Mouse (Mus musculus) MEL (cell line): ENCODE results near the gene Arhgap29. TPM values are rescaled to one million over a fixed set of nuclear protein-coding genes. Genes with fewer than 3 reads are reported as not detected.

Experiments used
- DNase-seq: peaks from one replicate; pipeline ENCODE4 v3.0.0; 2011; ENCODE audit warnings: low read depth, low spot score
- H3K27ac ChIP-seq: 2 replicates; pipeline ENCODE4 v1.5.1; 2012; ENCODE audit warnings: low read depth, mild to moderate bottlenecking, control low read depth, low read length, moderate library complexity; ENCODE audit not compliant: control insufficient read depth
- H3K27me3 ChIP-seq, 2 experiments: fragments of 150-350 bp in 1 of 2; sonication (generic) in 1 of 2; 2 replicates each; pipeline ENCODE4 v1.6.1; 2012; ENCODE audit warnings: low read length in 2 of 2, mild to moderate bottlenecking in 2 of 2, improper control_type of control experiment in 1 of 2, moderate library complexity in 1 of 2; ENCODE audit not compliant: insufficient read depth in 2 of 2, control insufficient read depth in 1 of 2
- H3K36me3 ChIP-seq, 2 experiments: 2 replicates each; pipeline ENCODE4 v1.6.1; 2012 to 2014; ENCODE audit warnings: low read length in 2 of 2, improper control_type of control experiment in 1 of 2, inconsistent platforms in 1 of 2, mild to moderate bottlenecking in 1 of 2; ENCODE audit not compliant: insufficient read depth in 2 of 2, control insufficient read depth in 1 of 2
- H3K4me1 ChIP-seq, 2 experiments: fragments of 150-350 bp in 1 of 2; sonication (generic) in 1 of 2; 2 replicates each; pipeline ENCODE4 v1.6.1; 2012; ENCODE audit warnings: low read length in 2 of 2, improper control_type of control experiment in 1 of 2, mild to moderate bottlenecking in 1 of 2; ENCODE audit not compliant: insufficient read depth in 2 of 2, control insufficient read depth in 1 of 2
- H3K4me3 ChIP-seq, 2 experiments: fragments of 150-350 bp in 1 of 2; sonication (generic) in 1 of 2; 2 replicates each; pipeline ENCODE4 v1.5.1; 2012; ENCODE audit warnings: low read depth in 2 of 2, low read length in 2 of 2, mild to moderate bottlenecking in 2 of 2, moderate library complexity in 2 of 2, control low read depth in 1 of 2, improper control_type of control experiment in 1 of 2; ENCODE audit not compliant: control insufficient read depth in 1 of 2, insufficient read depth in 1 of 2
- H3K79me2 ChIP-seq: 2 replicates; pipeline ENCODE4 v1.6.1; 2012; ENCODE audit warnings: mild to moderate bottlenecking, low read length, moderate library complexity; ENCODE audit not compliant: control insufficient read depth, poor library complexity, insufficient read depth
- H3K9ac ChIP-seq: 2 replicates; pipeline ENCODE4 v1.6.1; 2012; ENCODE audit warnings: low read depth, mild to moderate bottlenecking, control low read depth, low read length, moderate library complexity; ENCODE audit not compliant: control insufficient read depth, poor library complexity, severe bottlenecking
- H3K9me3 ChIP-seq: fragments of 150-350 bp; sonication (generic); replicated peaks from 2 replicates; pipeline ENCODE4 v1.6.1; 2012; ENCODE audit warnings: mild to moderate bottlenecking, low read length, improper control_type of control experiment, moderate library complexity; ENCODE audit not compliant: insufficient read depth
- BHLHE40 ChIP-seq: IDR thresholded peaks from 2 replicates; pipeline ENCODE4 v1.6.1; 2012; ENCODE audit warnings: low read depth, mild to moderate bottlenecking, inconsistent platforms, low read length, improper control_type of control experiment, borderline replicate concordance
- CHD1 ChIP-seq: IDR thresholded peaks from 2 replicates; pipeline ENCODE4 v1.6.1; 2012; ENCODE audit warnings: low read depth, mild to moderate bottlenecking, inconsistent platforms, low read length, improper control_type of control experiment
- E2F4 ChIP-seq: IDR thresholded peaks from 2 replicates; pipeline ENCODE4 v1.6.1; 2011; ENCODE audit warnings: low read depth, low read length, improper control_type of control experiment, borderline replicate concordance
- ELF1 ChIP-seq: IDR thresholded peaks from 2 replicates; pipeline ENCODE4 v1.6.1; 2014; ENCODE audit warnings: low read depth, mild to moderate bottlenecking, inconsistent platforms, low read length, improper control_type of control experiment, moderate library complexity
- GABPA ChIP-seq: IDR thresholded peaks from 2 replicates; pipeline ENCODE4 v1.6.1; 2012; ENCODE audit warnings: low read depth, mild to moderate bottlenecking, inconsistent platforms, low read length, improper control_type of control experiment, moderate library complexity
- GATA1 ChIP-seq: IDR thresholded peaks from 2 replicates; pipeline ENCODE4 v1.6.1; 2011; ENCODE audit warnings: low read depth, low read length, improper control_type of control experiment
- JUND ChIP-seq: IDR thresholded peaks from 2 replicates; pipeline ENCODE4 v1.6.1; 2011; ENCODE audit warnings: low read depth, mild to moderate bottlenecking, improper control_type of control experiment, low read length
- MAFK ChIP-seq: IDR thresholded peaks from 2 replicates; pipeline ENCODE4 v1.6.1; 2011; ENCODE audit warnings: low read depth, mild to moderate bottlenecking, low read length, improper control_type of control experiment, borderline replicate concordance
- MAX ChIP-seq: IDR thresholded peaks from 2 replicates; pipeline ENCODE4 v1.6.1; 2011; ENCODE audit warnings: low read length, improper control_type of control experiment
- MAZ ChIP-seq: IDR thresholded peaks from 2 replicates; pipeline ENCODE4 v1.6.1; 2012; ENCODE audit warnings: low read depth, mild to moderate bottlenecking, inconsistent platforms, low read length, improper control_type of control experiment
- MEF2A ChIP-seq: IDR thresholded peaks from 2 replicates; pipeline ENCODE4 v1.6.1; 2014; ENCODE audit warnings: low read depth, mild to moderate bottlenecking, inconsistent platforms, low read length, improper control_type of control experiment; ENCODE audit not compliant: poor library complexity, insufficient replicate concordance, severe bottlenecking; ENCODE audit errors: extremely low read depth
- NRF1 ChIP-seq: IDR thresholded peaks from 2 replicates; pipeline ENCODE4 v1.6.1; 2014; ENCODE audit warnings: low read depth, mild to moderate bottlenecking, inconsistent platforms, low read length, improper control_type of control experiment, moderate library complexity; ENCODE audit not compliant: poor library complexity, insufficient read depth, severe bottlenecking
- POLR2AphosphoS2 ChIP-seq: IDR thresholded peaks from 2 replicates; pipeline ENCODE4 v1.6.1; 2011; ENCODE audit warnings: low read length, improper control_type of control experiment
- POLR2AphosphoS5 ChIP-seq: IDR thresholded peaks from 2 replicates; pipeline ENCODE4 v1.6.1; 2012; ENCODE audit warnings: low read depth, borderline replicate concordance, mild to moderate bottlenecking, inconsistent platforms, low read length, moderate library complexity, mixed read lengths
- RCOR1 ChIP-seq: IDR thresholded peaks from 2 replicates; pipeline ENCODE4 v1.6.1; 2012; ENCODE audit warnings: low read depth, mild to moderate bottlenecking, inconsistent platforms, low read length, improper control_type of control experiment
- SMC3 ChIP-seq: IDR thresholded peaks from 2 replicates; pipeline ENCODE4 v1.6.1; 2011; ENCODE audit warnings: low read depth, low read length, improper control_type of control experiment
- TCF12 ChIP-seq: IDR thresholded peaks from 2 replicates; pipeline ENCODE4 v1.6.1; 2014; ENCODE audit warnings: low read depth, mild to moderate bottlenecking, inconsistent platforms, low read length, improper control_type of control experiment, moderate library complexity
- UBTF ChIP-seq: IDR thresholded peaks from 2 replicates; pipeline ENCODE4 v1.6.1; 2012; ENCODE audit warnings: low read depth, mild to moderate bottlenecking, inconsistent platforms, low read length, improper control_type of control experiment, moderate library complexity, borderline replicate concordance; ENCODE audit not compliant: insufficient read depth
- USF2 ChIP-seq, 2 experiments: IDR thresholded peaks; 2 replicates each; pipeline ENCODE4 v1.6.1; 2011 to 2012; ENCODE audit warnings: improper control_type of control experiment in 2 of 2, low read length in 2 of 2, borderline replicate concordance in 1 of 2, inconsistent platforms in 1 of 2, low read depth in 1 of 2, mild to moderate bottlenecking in 1 of 2; ENCODE audit not compliant: insufficient read depth in 1 of 2
- ZNF384 ChIP-seq: IDR thresholded peaks from 2 replicates; pipeline ENCODE4 v1.6.1; 2012; ENCODE audit warnings: low read depth, mild to moderate bottlenecking, inconsistent platforms, low read length, improper control_type of control experiment
- polyA plus RNA-seq, 2 experiments: library from polyadenylated mRNA; stranded (reverse) in 1 of 2; unstranded in 1 of 2; fragments of >175 nt in 1 of 2; fragments of >200 nt in 1 of 2; gene quantifications; 2 replicates each; pipeline versions ENCODE4 v1.2.1 to v1.2.4; 2012; ENCODE audit warnings: low replicate concordance in 2 of 2, low read depth in 1 of 2; ENCODE audit not compliant: insufficient read length in 2 of 2, insufficient read depth in 1 of 2, missing spikeins in 1 of 2
- total RNA-seq: library from RNA; depleted of rRNA; stranded (reverse); fragments of 300-350 nt; gene quantifications from 2 replicates; pipeline ENCODE4 v1.2.3, GENCODE M21; 2012

Arhgap29 gene
- total and polyA plus RNA-seq, 3 experiments, result 0.19 to 0.23 TPM; not detected in 1

DNA sequence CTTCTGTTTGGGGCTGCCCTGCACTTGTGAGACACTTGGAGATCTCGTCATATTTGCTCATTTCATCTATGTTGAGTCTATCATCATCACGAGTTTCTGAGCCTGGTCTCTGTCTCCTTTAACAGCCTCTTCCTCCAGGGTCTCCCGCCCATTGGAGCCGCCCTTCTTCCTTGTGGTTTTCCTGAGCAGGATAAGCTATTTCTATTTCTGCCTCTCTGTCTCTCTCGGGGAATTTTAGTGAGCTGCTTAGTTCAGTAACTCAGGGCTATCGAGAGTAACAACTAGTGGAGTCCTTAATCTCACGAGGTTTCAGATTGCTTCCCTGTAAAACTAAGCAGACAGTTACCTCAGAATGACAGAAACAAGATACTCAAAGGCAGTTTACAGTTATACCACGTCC lies 90.8 kb downstream of the Arhgap29 start:
- Histone ChIP-seq H3K36me3 (no peaks in the 10 kb centered on the region), H3K4me3 (no peak overlapping the region), H3K27me3 (no peaks in the 10 kb centered on the region), H3K9me3 (no peaks in the 10 kb centered on the region)
- no peak for DNase-seq
- TF ChIP-seq NRF1, result no peak
- TF ChIP-seq MEF2A, result no peak
- TF ChIP-seq POLR2AphosphoS5, result no peak
- no peak for TF ChIP-seq MAFK
- no peak for TF ChIP-seq TCF12
- no peak for TF ChIP-seq MAZ
- no peak for TF ChIP-seq UBTF
- no peak for TF ChIP-seq MAX
- no peak for TF ChIP-seq JUND
- TF ChIP-seq CHD1, result no peak
- TF ChIP-seq GATA1, result no peak
- no peak for TF ChIP-seq RCOR1
- no peak for TF ChIP-seq BHLHE40
- TF ChIP-seq, all 39 proteins: peak for 0
- no peaks in the 10 kb centered on the region for H3K79me2 ChIP-seq
- H3K27ac ChIP-seq, result no peak overlapping the region
- H3K9ac ChIP-seq, result no peak overlapping the region
- H3K4me1 ChIP-seq, result no peaks in the 10 kb centered on the region

DNA sequence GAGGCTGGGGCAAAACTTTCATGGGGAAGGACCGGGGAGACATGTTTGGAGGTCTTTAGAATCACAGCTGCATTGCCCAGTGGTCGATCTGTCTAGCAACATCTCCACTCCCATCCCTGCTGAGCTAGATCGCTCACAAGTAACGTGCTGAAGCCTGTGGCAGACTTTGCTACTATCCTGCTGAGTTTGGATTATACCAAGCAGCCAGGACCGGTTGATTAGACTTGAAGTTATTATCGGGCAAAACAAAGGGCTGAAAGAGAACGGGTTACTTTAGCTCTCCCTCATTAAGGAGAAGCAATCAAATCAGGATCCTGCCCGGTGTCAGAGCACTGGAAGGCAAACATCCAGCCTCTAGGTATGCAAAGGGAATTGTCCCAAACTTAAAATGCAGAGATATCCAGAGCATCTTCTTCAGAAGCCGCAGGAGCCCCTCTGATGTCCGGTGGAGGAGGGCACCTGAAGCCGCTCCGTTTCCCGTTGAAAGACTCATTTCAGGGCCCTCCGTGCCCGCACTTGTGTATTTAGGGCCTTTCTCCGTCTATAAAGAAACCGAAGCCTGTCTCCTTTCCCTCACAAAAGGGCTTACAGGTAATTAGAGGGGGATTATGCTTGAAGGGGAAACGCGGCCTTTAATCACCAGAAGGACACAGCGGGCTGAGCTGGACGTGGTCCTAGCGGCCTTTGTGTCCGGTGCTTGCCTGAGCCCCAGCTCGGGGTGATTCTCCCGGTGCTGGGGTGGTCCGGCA lies 91.6 kb downstream of the Arhgap29 start, which contains the start of gene Abca4:
TSS of gene Abca4 (plus strand) at position 645 of the 749 bp plus-strand sequence.
- Histone ChIP-seq H3K9ac (no peak within 1 kb of the TSS), H3K4me1 (no peaks in the 10 kb centered on the region)
- no peak for TF ChIP-seq POLR2AphosphoS2
- no peak for TF ChIP-seq TCF12
- TF ChIP-seq UBTF, result no peak
- no peak for TF ChIP-seq E2F4
- no peak for TF ChIP-seq USF2 (IDR thresholded peaks at IDR 0.05; ENCODE audit: borderline replicate concordance in 1 of 2, insufficient read depth in 1 of 2, low read depth in 1 of 2, low read length in 2 of 2)
- TF ChIP-seq GABPA, result no peak
- TF ChIP-seq ELF1, result no peak
- no peak for TF ChIP-seq BHLHE40
- TF ChIP-seq POLR2AphosphoS5, result no peak
- TF ChIP-seq SMC3, result no peak
- TF ChIP-seq NRF1, result no peak
- TF ChIP-seq ZNF384, result no peak
- TF ChIP-seq CHD1, result no peak

More for the DNA sequence above, 91.6 kb downstream of the Arhgap29 start, which contains the start of gene Abca4:
- Histone ChIP-seq H3K36me3 (no peaks in the 10 kb centered on the region), H3K4me3 (no peak within 1 kb of the TSS), H3K9me3 (no peaks in the 10 kb centered on the region), H3K27ac (no peak within 1 kb of the TSS), H3K79me2 (no peaks in the 10 kb centered on the region), H3K27me3 (no peaks in the 10 kb centered on the region)
- no peak for DNase-seq
